Mouse (Mus musculus): ENCODE data around the gene Rad51b.

Rad51b gene

DNA sequence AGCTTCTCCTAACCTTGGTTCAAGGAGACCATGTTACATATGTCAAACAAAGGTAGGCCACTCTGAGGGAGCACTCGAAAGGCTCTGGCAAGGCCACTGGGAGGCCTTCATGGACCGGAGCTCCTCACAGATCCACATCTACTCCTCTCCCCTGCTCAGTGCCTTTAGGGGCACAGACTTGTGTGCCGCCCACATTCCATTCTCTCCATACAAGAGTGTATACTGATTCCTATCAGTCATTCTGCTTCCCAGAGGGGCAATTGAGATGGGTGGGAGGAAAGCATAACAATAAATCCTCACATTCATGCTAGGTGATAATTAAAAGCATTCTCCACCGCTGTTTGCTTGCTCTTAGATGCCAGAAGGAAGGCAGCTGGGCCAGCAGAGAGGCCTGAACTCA, 458.5 kb downstream of the Rad51b start:
- DNase-seq (ENCODE audit: low read depth in 2 of 2, low spot score in 2 of 2): no peak

DNA sequence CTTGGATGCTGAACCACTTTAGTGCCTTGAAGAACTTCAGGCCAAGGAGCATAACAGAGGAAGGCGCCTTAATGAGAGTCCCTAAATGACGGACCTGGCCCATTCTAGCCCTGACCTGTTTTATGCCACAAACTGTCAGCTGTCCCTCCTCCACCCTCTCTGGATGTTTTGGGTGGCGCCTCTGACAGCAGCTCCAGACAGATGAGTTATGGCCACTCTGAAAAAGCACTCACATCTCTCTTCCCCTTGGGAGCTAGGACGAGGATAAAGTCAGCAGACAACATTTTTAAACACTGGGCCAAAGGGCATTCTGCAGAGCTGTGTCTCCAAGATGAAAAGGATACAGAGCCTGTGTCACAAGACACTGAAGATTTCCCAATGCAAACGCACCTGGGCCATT, 459.3 kb downstream of the Rad51b start:
- no peak for DNase-seq (ENCODE audit: low read depth in 2 of 2, low spot score in 2 of 2)

- DNase-seq (ENCODE audit: low read depth in 2 of 2, low spot score in 2 of 2): no peak
These were observed 460.7 kb downstream of the Rad51b start for GRCm38 (mm10) chr12:79757775-79758174.

GRCm38 (mm10) chr12:79759180-79759902, 462.3 kb downstream of the Rad51b start:
- DNase-seq (ENCODE audit: low read depth in 2 of 2, low spot score in 2 of 2): no peak

DNA sequence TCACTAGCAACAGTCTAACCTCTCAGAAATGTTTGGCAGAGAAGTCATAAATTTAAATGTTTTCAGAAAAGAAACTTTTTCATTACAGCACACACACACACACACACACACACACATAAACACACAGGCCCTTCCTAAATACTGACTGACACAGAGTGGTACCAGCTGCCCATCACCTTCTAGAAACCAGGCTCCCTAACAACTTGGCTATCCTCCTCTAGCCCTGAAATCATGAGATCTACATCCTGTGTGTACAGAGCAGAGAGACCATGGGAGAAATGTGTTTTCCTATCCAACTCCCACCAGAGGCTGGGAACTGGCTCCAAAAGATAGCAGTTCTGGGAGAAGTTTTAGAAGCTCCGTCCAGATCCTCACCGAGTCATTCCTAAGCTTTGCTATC, 464.1 kb downstream of the Rad51b start:
- DNase-seq (ENCODE audit: low read depth in 2 of 2, low spot score in 2 of 2): no peak

GRCm38 (mm10) chr12:79762087-79762486, 465.0 kb downstream of the Rad51b start:
- DNase-seq (ENCODE audit: low read depth in 2 of 2, low spot score in 2 of 2): no peak

- no peak for DNase-seq (ENCODE audit: low read depth in 2 of 2, low spot score in 2 of 2)
These were observed 465.6 kb downstream of the Rad51b start for GRCm38 (mm10) chr12:79762570-79763275.

DNA sequence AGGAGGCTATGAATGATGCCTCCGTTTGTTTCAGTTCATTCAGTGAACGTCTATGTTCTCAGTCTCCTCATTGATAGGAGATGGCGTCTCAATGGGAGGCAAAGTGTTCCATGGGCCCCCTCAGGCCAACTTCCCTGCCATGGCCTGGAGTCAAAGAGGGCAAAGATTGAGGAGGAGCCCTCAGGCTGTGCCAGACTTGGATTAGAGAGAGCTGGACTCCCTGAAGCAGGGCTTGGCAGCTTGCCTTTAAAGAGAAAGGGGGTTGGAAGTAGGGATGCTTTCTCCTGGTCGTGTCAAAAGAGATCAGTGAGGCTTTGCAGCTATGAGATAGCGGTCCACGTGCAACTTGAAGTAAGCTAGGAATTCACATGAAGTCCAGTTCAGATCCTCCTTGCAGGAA, 469.0 kb downstream of the Rad51b start:
- no peak for DNase-seq (ENCODE audit: low read depth in 2 of 2, low spot score in 2 of 2)

DNA sequence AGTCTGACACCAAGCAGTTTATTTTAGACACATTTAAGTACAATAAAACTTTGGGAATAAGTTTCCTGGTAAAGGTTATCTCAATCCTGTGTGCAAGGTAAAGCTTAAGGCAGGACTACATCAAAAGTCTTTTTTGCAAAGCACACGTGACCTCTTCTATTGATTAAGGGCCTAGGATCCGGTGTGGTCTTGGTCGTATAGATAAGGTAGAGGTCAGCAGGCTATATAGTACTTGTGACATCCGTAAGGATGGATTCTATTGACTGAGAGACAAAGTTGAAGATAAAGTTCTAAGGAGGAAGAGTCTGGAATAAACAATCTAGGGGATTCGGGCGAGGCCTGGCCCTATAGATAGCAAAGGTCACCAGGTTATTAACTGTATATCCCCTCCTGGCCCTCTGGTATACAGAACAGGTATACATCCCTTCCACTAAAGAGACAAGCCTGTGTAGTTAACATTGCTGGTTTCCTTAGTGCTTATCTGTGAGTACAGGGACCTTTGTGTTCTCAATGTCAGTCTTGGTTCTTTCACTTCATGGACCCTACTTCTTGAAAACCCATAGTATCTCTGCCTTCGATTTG, 471.8 kb downstream of the Rad51b start:
- DNase-seq (ENCODE audit: low read depth in 2 of 2, low spot score in 2 of 2): no peak

- DNase-seq (ENCODE audit: low read depth in 2 of 2, low spot score in 2 of 2): no peak
These were observed 472.7 kb downstream of the Rad51b start for GRCm38 (mm10) chr12:79769763-79770162.

- no peak for DNase-seq (ENCODE audit: low read depth in 2 of 2, low spot score in 2 of 2)
These were observed 474.1 kb downstream of the Rad51b start for GRCm38 (mm10) chr12:79771194-79771593.

- DNase-seq (ENCODE audit: low read depth in 2 of 2, low spot score in 2 of 2): no peak
These were observed 474.7 kb downstream of the Rad51b start for GRCm38 (mm10) chr12:79771741-79772140.

- DNase-seq (ENCODE audit: low read depth in 2 of 2, low spot score in 2 of 2): no peak
These were observed 476.2 kb downstream of the Rad51b start for GRCm38 (mm10) chr12:79773246-79773645.

DNA sequence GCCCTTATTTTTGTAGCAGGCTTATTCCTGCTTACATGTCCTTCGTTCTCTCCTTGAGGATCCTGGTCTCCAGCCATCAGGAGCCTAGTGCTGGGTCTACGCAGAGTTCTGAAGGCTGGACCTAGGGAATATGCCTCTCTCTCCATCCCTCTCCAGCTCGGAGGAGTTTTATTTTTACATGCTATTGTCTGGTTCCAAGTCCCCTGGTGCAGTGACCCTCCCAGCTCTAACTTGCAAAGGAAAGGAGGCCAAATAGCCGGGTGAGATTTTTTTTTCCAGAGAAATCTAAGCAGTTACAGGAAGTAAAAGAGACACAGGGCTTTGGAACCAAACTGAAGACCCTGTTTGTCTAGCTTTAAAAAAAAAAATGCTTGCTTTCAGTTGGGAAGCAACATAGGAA, 477.5 kb downstream of the Rad51b start:
- no peak for DNase-seq (ENCODE audit: low read depth in 2 of 2, low spot score in 2 of 2)

GRCm38 (mm10) chr12:79776828-79777227, 479.7 kb downstream of the Rad51b start:
- no peak for DNase-seq (ENCODE audit: low read depth in 2 of 2, low spot score in 2 of 2)

DNA sequence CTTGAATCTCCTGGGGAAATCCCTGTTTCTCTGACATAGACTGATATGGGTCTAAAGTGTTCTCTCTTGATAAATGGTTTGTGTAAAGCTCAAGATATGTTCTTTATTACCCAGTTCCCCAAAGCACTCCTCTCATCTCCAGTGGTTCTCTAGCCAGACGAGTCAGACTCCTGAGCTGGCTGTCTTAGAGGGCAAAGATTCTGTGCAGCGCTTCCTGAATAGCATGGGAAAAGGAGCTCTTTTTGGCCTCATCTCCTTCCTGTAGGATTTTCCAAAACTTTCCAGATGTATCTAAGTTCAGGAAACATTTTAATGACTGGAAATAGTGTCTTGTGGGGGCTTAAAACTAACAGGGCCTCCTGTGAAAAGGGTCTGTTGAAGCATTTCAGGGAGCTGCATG, 483.7 kb downstream of the Rad51b start:
- DNase-seq (ENCODE audit: low read depth in 2 of 2, low spot score in 2 of 2): no peak

GRCm38 (mm10) chr12:79781788-79782187, 484.7 kb downstream of the Rad51b start:
- no peak for DNase-seq (ENCODE audit: low read depth in 2 of 2, low spot score in 2 of 2)

- no peak for DNase-seq (ENCODE audit: low read depth in 2 of 2, low spot score in 2 of 2)
These were observed 485.5 kb downstream of the Rad51b start for GRCm38 (mm10) chr12:79782444-79783117.

- DNase-seq (ENCODE audit: low read depth in 2 of 2, low spot score in 2 of 2): no peak
These were observed 487.1 kb downstream of the Rad51b start for GRCm38 (mm10) chr12:79784159-79784558.

DNA sequence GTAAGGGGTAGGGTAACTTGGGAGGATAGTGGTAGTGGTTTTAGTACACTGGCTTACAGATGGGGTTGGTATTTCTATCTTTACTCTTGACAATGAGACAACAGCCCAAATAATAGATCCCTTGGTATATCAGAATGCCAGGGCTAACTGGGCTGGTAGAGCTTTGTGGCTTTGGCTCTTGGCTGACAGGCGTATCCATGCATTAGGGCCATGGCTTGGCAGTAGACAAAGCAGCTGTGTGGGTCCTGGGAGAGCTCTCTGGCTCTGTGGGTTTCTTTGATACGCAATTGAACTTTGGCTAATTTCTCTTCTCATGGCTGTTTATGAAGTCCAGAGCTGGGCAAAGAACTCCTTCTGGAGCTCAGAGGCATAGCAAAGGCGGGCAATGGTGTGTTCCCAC, 488.6 kb downstream of the Rad51b start:
- DNase-seq (ENCODE audit: low read depth in 2 of 2, low spot score in 2 of 2): no peak

- no peak for DNase-seq (ENCODE audit: low read depth in 2 of 2, low spot score in 2 of 2)
These were observed 490.5 kb downstream of the Rad51b start for GRCm38 (mm10) chr12:79787538-79787937.

DNA sequence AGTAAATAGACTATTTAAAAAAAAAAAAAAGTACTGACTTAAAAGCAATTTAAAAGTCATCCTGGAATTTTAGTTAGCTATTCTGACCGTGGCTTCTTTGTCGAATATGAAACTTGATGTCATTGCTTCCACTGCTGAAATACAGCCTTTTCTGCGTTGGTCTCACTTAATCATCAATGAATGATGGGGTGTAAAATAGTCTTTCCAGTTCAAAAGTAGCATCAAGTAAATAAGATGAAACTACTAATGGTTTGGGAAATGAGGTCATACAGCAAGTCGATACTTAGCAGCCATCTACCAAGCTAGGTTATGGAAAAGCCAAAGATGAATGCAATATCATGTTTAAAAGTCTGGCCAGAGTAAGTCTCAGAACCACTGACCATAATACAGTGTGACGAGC, 491.3 kb downstream of the Rad51b start:
- DNase-seq (ENCODE audit: low read depth in 2 of 2, low spot score in 2 of 2): no peak
